7 mouse cellular contexts compared by ENCODE assay signal in the genomic region with DNA sequence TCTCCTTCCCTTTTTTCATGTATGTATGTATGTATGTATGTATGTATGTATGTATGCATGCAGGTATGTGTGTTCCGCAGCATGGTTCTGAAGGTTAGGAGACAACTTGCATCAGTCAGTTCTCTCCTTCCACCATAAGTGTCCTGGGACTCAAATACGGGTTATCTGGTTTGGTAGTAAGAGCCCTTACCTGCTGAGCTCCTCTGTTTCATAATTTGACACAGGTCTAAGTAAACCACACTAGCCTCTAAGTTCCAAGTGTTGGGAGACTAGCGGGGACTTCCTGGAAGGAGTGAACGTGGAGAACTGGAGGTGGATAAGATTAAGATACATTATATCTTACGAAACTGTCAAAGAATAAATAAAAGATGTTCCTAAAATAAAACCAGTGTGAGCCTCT. TPM values are rescaled to one million over a fixed set of nuclear protein-coding genes. Genes with fewer than 3 reads are reported as not detected.
DNase-seq lines count a peak whose midpoint lies in the region; ATAC-seq and TF ChIP-seq lines count a peak whose summit lies in the region.

No protein-coding gene starts in this region.

- H3K27me3 ChIP-seq in lung, embryonic 15.5 days, result no peaks in the 10 kb centered on the region
- no peaks in the 10 kb centered on the region for H3K27me3 ChIP-seq in limb, embryonic 13.5 days
- no peaks in the 10 kb centered on the region for H3K27me3 ChIP-seq in stomach, embryonic 15.5 days (replicated peaks)

- no peaks in the 10 kb centered on the region for H3K9me3 ChIP-seq in lung, embryonic 15.5 days
- no peaks in the 10 kb centered on the region for H3K9me3 ChIP-seq in limb, embryonic 13.5 days
- H3K9me3 ChIP-seq in stomach, embryonic 15.5 days, result no peaks in the 10 kb centered on the region

- 0 out of 2 replicates have a peak overlapping the region, but pooled peaks have one; percentile 4 for H3K9ac ChIP-seq in lung, embryonic 15.5 days
- no peak overlapping the region for H3K9ac ChIP-seq in limb, embryonic 13.5 days
- H3K9ac ChIP-seq in stomach, embryonic 15.5 days, result no peak overlapping the region

- TF ChIP-seq POLR2A in lung, adult 2 months (IDR thresholded peaks at IDR 0.05; ENCODE audit: borderline replicate concordance, extremely low read depth, low read depth, low read length), result no peak
- TF ChIP-seq POLR2A in embryonic fibroblast, embryonic 13.5 days (IDR thresholded peaks at IDR 0.05; ENCODE audit: low read depth, low read length), result no peak

- no peak for TF ChIP-seq CTCF in lung, adult 2 months (IDR thresholded peaks at IDR 0.05; ENCODE audit: insufficient read depth, low read length)
- no peak for TF ChIP-seq CTCF in embryonic fibroblast, embryonic 13.5 days (IDR thresholded peaks at IDR 0.05; ENCODE audit: borderline replicate concordance, insufficient read depth, low read length)

- no peak for DNase-seq in lung, adult 2 months
- DNase-seq in embryo, embryonic 10 days (ENCODE audit: low spot score), result no peak
- no peak for DNase-seq in left cerebral cortex, adult 11 months (ENCODE audit: low spot score)

- 30% methylated on average over 5 of the region's 5 CpGs for WGBS in lung, embryonic 15.5 days
- 38% methylated on average over 5 of the region's 5 CpGs for WGBS in lung, adult 2 months
- 44% methylated on average over 5 of the region's 5 CpGs for WGBS in limb, embryonic 13.5 days
- 35% methylated on average over 5 of the region's 5 CpGs for WGBS in stomach, embryonic 15.5 days

- H3K27ac ChIP-seq in lung, embryonic 15.5 days, result peak overlapping the region; percentile 69
- H3K27ac ChIP-seq in embryonic fibroblast, embryonic 13.5 days (ENCODE audit: insufficient read depth, low read length), result no peak overlapping the region
- H3K27ac ChIP-seq in limb, embryonic 13.5 days, result peak overlapping the region; percentile 23; the same call in 1 of the 2 replicates
- peak overlapping the region; percentile 8; the same call in 1 of the 2 replicates for H3K27ac ChIP-seq in stomach, embryonic 15.5 days

- peak overlapping the region; percentile 60 for H3K4me3 ChIP-seq in lung, embryonic 15.5 days
- H3K4me3 ChIP-seq in lung, adult 2 months (replicated peaks; ENCODE audit: extremely low read depth, low read depth, low read length), result no peak overlapping the region
- H3K4me3 ChIP-seq in embryonic fibroblast, embryonic 13.5 days (ENCODE audit: insufficient read depth, low read length), result 0 out of 2 replicates have a peak overlapping the region, but pooled peaks have one; percentile 12
- peak overlapping the region; percentile 77 for H3K4me3 ChIP-seq in limb, embryonic 13.5 days
- peak overlapping the region; percentile 69 for H3K4me3 ChIP-seq in stomach, embryonic 15.5 days (replicated peaks)

- ATAC-seq in lung, embryonic 15.5 days (ENCODE audit: borderline replicate concordance, extremely low read depth, low FRiP score, low TSS enrichment), result peak; percentile 9
- no peak for ATAC-seq in limb, embryonic 13.5 days (ENCODE audit: low FRiP score, low read depth)
- peak; percentile 9; the same call in 1 of the 2 replicates for ATAC-seq in stomach, embryonic 15.5 days (ENCODE audit: insufficient read depth, low FRiP score, low read depth)

- no peaks in the 10 kb centered on the region for H3K36me3 ChIP-seq in lung, embryonic 15.5 days
- no peaks in the 10 kb centered on the region for H3K36me3 ChIP-seq in limb, embryonic 13.5 days
- no peaks in the 10 kb centered on the region for H3K36me3 ChIP-seq in stomach, embryonic 15.5 days

- H3K4me2 ChIP-seq in lung, embryonic 15.5 days, result peak overlapping the region; percentile 70
- peak overlapping the region; percentile 81 for H3K4me2 ChIP-seq in limb, embryonic 13.5 days (replicated peaks)
- H3K4me2 ChIP-seq in stomach, embryonic 15.5 days, result peak overlapping the region; percentile 72

- peaks cover 13% of the 10 kb centered on the region for H3K4me1 ChIP-seq in lung, embryonic 15.5 days
- 0 out of 2 replicates have a peak, but pooled peaks cover 3% of the 10 kb centered on the region for H3K4me1 ChIP-seq in lung, adult 2 months (ENCODE audit: control insufficient read depth, insufficient read depth, low read length)
- H3K4me1 ChIP-seq in embryonic fibroblast, embryonic 13.5 days (ENCODE audit: control insufficient read depth, insufficient read depth, low read length), result peaks cover 3% of the 10 kb centered on the region; the same call in 1 of the 2 replicates
- H3K4me1 ChIP-seq in limb, embryonic 13.5 days, result peaks cover 11% of the 10 kb centered on the region
- 0 out of 2 replicates have a peak, but pooled peaks cover 8% of the 10 kb centered on the region for H3K4me1 ChIP-seq in stomach, embryonic 15.5 days

RNA-seq across cellular contexts. Expression of gene Micu1, which starts 0.5 kb away (rescaled TPM):
- 72.2 and 72.3 TPM in 2 replicates for polyA plus RNA-seq in lung, embryonic 15.5 days (2015; fragmentation: Nextera tagmentation; extraction: Ambion mirVana)
- 46.2 and 76.8 TPM in 2 replicates for polyA plus RNA-seq in lung, adult 2 months (2012; rRNA removed)
- polyA plus RNA-seq in embryonic fibroblast, embryonic 13.5 days (2011; ENCODE audit: insufficient read length, low read depth, missing spikeins), result 66.3 and 74.1 TPM in 2 replicates
- polyA plus RNA-seq in limb, embryonic 13.5 days (2015; fragmentation: Nextera tagmentation; extraction: Ambion mirVana), result 93.9 and 96.5 TPM in 2 replicates
- 66.2 and 69.9 TPM in 2 replicates for polyA plus RNA-seq in stomach, embryonic 15.5 days (2015; fragmentation: Nextera tagmentation; extraction: Ambion mirVana)
